Mouse (Mus musculus) kidney, adult 18-20 months (tissue): ENCODE measurements at regions not wholly inside any gene's neighbourhood (a gene's known extent, or its start where the extent isn't known, plus 50 kb on each side); places are given as distances from the start of the nearest gene placed in this dataset.

Source experiments
- DNase-seq: peaks from one replicate; pipeline ENCODE4 v3.0.0; 2021

DNA sequence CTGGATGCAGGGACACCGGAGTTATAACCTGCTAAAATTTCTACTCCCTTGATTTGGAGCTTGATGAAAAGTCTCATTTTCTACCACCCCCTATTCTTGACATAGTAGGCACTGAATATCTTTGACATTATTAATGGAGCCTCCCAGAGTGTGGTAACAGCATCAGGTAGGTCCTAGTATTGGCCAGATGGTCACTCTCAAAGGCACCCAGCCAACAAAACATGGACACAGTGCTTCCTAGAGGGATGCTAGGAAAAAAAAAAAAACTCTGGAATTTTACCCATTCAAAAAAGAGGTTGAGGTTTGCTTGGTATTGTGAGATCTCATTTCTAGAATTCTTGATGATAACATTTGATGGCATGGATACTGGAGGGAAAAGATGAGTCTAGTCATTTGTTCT is 740.8 kb downstream of the Epm2a start:
- no peak for DNase-seq

GRCm38 (mm10) chr10:12092521-12092920 is 749.3 kb downstream of the Epm2a start:
- DNase-seq: no peak

DNA sequence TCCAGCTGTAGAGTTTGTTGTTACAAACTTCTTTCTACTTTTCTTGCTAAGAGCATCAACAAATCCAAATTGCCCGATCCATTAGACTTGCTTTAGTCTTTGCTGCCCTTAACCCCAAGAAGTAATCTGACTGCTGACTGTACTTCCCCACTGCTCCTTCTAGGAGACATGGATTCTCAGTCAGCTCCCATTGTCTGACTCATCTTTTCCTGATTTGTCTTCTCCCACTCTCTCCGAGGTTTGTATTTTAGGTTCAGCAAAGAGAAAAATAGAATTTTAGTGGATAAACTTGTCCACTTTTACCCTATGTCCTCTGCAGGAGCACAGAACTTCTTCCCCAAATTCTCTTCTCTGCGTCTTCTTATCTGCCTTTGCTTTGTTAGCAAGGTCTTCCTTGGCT is 753.5 kb downstream of the Epm2a start:
- no peak for DNase-seq

DNA sequence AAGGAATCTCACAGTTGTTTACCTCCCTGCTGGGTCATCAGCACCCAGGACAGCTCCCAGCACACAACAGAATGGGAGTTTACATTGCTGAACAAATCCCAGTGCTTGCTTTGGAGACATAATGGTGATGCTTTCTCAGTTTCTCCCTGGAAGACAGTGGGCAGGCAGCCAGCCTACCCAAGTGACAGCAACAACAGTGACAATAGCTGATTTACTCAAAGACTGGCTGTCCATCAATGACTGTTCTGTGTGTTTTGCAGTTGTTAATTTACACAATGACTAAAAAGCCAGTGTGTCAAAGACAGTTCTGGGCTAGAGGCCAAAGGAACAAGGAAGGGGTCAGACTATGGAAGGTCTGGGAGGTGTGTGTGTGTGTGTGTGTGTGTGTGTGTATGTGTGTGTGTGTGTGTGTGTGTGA is 762.2 kb downstream of the Utrn start:
- DNase-seq: no peak

DNA sequence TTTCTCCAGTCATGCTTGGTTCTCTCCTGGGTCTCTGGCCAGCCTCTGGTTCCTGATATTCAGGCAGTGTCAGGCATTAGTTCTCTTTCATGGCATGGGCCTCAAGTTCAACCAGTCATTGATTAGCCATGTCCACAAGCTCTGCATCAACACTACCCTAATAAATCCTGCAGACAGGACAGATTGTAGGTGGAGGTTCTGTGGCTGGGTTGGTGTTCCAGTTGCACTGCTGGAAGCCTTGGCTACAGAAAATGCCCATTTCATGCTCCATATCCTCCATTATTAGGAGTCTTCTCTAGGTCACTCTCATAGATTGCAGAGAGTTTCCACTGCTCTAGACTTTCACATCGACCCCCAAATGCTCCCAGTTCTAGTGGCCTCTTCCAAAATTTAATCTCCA is 757.4 kb downstream of the Utrn start:
- no peak for DNase-seq

DNA sequence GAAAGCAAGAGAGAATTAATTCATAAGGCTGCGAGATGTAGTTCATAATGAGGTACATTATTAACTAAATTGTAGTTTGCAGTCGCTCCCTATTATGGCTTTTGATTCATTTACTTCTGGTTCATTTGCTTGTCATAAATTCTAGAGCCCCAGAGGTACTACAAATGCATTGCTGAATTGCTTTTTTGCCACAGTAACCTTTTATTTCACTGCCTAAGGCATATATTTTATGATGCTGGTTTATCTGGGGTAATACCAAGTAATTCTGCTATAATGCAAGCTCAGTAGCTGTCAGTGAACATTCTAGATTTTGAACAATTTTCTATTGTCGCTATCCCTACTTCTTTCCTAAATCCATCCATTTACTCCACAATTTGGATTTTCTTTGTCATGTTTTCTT is 753.4 kb downstream of the Utrn start:
- no peak for DNase-seq

DNA sequence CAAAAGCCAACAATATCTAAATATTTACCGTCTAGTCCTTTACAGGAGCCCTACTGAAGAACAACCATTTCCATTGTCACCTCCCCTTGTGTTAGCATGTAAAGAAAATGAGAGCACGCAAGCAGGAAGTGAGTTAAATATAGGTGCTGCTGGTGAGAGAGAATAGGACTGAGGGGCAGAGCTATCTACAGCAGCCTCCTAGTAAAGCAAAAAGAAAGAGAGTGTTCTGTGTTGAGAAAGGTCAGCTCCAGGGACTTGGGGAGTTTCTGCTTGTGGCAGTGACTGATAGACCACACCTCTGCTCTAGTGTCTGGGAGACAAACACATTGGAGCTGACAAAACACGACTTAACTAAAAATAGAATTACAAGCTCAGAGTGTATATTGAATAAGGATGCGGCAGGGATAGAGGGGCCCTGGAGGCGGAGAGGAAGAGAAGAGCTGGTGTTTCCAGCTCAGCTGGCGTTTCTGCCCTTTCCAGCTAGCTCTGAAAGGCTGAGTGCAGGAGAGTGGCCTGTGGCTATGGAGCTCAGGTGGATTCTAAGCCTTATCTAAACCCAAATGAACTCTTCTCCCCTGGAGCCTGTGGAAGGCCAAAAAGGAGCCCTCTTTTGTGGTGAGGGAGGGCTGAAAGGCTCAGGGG is 752.4 kb downstream of the Utrn start:
- DNase-seq: no peak

DNA sequence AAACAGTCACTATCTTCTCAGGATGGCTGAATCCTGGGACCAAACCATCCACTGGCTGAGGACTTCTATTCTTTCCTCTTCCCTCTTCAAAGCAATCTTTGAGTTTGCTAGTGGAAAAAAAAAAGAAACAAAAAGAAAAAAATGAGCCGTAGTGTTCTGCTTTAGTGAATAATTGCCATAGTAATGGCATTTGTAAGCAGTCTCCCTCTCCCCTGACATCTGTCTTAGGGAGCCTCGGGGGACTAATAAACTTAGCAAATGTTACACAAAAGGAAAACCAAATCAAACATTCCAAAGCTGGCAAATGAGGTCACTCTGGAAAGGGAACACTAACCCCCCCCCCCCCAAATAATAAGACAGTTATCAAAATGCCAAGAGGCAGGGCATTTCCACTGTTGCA is 744.9 kb downstream of the Utrn start:
- DNase-seq: no peak

GRCm38 (mm10) chr10:12129486-12129885 is 739.7 kb downstream of the Utrn start:
- DNase-seq: no peak

DNA sequence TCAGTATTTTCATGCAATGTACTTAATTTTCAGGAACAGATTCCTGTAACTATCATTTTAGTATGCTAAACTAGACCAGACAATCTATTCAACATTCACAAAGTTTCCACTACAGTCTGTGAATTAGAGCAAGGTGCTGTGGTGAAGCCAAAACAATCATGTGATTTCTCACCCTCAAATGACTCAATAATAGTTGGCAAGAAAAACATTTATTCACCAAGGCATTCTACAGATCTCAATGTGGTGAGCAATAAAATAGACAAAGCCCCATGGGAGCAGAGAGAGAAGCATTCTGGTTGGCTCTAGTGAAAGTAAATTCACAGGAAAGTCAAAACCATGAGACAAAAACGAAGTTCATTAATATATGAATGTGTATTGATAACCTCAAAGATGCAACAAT is 724.5 kb downstream of the Utrn start:
- no peak for DNase-seq

GRCm38 (mm10) chr10:12146942-12147537 is 722.1 kb downstream of the Utrn start:
- no peak for DNase-seq

- no peak for DNase-seq
Measured at GRCm38 (mm10) chr10:12170243-12170642, 698.9 kb downstream of the Utrn start.

- no peak for DNase-seq
Measured at GRCm38 (mm10) chr10:12174200-12174818, 694.9 kb downstream of the Utrn start.

DNA sequence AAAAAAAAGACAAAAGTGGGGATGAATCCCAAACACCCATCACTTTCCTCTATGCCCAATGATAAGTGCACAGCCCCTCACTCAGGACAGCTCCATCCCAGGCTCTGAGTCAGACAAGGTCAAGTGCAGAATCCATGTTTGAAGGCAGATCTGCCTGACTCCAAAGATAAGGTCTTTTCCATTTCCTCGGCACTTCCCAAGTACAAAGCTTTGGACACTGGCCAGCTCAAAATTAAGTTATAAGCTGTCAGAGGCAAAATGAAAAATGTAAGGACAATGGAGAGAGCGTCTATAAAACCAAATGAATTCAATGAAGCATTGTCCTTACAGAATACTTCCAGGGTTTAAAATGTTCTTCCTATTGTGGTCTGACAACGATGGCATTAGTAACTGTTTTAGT is 694.0 kb downstream of the Utrn start:
- no peak for DNase-seq

- no peak for DNase-seq
Measured at GRCm38 (mm10) chr10:12177482-12177881, 691.7 kb downstream of the Utrn start.

GRCm38 (mm10) chr10:12180965-12181364 is 688.2 kb downstream of the Utrn start:
- DNase-seq: no peak

- DNase-seq: no peak
Measured at GRCm38 (mm10) chr10:12186918-12187639, 682.1 kb downstream of the Utrn start.

DNA sequence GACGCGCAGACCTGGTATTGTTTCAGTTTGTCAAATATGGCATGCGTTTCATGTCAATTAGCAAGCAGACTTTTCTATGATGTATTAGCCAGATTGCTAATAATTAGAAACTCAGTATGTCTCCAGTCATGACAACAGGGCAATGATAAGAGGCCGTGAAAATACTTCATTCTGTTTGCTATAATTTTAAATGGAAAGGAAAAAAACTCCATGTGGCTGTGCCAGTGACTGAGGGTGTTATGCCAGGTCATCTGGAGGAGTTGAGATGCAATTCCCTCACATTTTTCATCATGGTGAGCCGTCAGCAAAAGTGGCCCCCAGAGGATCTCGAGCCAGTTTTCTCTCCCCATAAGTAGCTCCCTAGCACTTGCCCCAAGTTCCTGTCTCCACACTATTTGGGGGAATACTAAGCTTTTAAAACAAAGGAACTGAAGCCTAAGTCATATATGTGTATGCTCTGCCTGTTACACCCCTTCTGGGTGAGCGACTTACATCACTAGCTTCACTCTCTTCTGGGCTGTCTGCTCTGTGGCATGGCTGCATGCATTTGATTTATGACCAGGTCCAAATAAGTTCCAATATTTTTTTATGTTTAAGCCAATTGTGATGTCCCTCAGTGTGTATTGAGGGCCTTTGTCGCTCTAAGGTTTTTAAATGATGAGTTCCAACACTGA is 681.4 kb downstream of the Utrn start:
- no peak for DNase-seq

GRCm38 (mm10) chr10:12190435-12190834 is 678.7 kb downstream of the Utrn start:
- no peak for DNase-seq

DNA sequence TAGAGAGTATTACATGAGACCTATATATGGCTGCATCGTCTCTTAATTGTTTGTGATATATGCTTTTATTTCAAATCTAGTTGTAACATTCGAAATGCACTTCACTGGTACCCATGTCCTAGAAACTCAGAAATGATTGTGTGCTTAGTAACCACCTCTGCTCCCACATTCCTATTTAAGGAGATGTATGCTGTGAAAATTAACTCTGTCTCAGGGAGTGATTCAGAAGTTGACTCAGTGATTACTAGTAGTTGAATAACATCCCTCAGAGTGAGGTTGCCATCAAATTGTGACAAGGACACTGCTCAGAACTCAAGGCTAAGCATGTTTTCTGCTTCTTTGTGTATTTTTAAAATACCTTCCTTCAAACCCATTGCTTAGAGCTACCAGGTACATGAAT is 661.9 kb downstream of the Utrn start:
- DNase-seq: no peak

DNA sequence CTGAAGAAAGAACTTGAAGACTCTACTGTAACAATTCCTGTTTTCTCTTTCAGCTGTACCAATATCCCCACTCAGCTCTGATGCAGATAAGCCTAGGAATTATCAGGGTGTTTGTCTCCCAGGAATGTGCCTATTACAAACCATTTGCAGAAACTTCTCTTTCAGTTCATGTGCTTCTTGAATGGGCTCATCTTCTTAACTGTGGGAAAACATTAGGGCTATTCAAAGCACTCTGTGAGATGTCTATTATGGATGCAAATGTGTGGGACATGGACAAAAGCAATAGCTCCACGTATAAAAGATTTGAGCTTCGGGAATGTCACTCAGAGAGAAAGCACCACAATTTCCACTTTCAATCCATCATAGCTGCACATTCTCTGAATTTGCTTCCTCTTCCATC is 659.0 kb downstream of the Utrn start:
- no peak for DNase-seq

- DNase-seq: no peak
Measured at GRCm38 (mm10) chr10:12218879-12219278, 650.3 kb downstream of the Utrn start.

- no peak for DNase-seq
Measured at GRCm38 (mm10) chr10:12234141-12234540, 635.0 kb downstream of the Utrn start.
